Mouse (Mus musculus): ENCODE measurements around the gene Cfap300.

Gene Cfap300

DNA sequence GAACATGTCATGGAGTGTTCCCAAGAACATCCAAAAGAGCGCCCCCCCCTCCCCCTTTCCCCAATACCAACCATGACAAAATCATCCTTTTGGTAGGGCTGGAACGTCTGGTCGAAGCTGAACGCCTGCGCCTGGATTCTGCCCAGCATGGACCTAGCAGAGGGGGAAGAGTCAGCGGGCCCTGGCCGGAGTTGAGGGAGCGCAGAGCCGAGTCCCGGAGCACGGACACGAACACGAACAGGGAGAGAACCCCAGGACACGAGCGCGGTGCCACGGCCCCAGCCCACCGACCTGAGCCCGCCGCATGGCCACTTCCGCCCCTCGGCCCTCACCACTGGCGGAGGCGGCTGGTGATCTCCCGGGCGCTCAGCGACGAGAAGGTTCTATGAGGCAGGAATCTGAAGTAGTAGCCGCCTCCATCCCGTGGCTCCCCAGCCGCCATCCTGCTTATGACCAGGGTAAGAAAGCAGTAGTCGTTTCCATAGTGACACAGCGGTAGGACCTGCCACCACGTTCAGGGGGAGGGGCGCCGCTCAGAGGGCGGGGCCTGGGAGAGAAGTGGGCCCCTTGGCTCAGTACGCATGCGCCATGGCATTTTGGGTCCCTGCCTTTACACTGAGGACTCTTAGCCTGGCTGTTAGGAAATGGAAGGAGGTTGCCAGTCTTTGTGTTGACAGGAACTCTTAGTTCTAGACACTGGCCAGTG, at the start of gene Cfap300:
Gene Cfap300, minus strand, starts transcription at position 486 of the 706 bp plus-strand sequence.
- DNase-seq (ENCODE audit: low spot score) = peak; percentile 97

DNA sequence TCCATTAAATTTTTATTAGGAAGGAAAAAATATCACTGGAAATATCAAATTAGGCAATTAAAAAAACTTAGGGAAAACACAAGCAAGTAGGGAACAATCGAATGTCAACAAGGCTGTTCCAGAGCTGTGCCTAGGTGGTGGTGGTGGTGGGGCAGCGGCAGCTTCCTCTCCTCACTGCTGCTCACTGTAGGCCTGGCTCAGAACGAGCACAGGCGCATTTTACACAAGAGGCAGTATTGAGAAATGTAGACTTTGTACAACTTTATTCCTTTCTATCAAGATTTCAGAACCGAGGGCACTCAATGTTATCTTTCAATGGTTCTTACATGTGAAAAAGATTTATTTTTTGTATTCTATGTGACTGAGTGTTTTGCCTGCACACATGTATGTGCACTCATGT, 36.3 kb upstream of the Cfap300 start:
- DNase-seq (ENCODE audit: low spot score) = no peak

DNA sequence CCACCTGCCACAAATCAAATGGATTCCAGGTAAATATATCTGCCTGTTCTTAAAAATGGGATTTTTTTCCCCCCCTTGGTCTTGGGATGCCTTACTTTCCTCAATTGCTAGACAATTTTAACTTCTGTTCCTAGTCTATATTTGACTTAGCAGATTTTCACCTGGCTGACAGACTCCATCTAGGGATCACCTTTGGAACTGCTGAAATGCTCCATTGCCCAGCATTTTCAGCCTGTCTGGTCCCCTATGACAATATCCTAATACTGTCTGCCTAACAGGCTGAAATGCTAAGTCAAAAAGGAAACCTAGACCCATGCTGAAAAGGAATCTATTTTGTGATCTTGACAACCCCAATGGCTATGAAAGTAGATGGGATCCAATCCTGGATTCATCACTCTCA, 31.7 kb upstream of the Cfap300 start:
- DNase-seq (ENCODE audit: low spot score) = no peak

DNA sequence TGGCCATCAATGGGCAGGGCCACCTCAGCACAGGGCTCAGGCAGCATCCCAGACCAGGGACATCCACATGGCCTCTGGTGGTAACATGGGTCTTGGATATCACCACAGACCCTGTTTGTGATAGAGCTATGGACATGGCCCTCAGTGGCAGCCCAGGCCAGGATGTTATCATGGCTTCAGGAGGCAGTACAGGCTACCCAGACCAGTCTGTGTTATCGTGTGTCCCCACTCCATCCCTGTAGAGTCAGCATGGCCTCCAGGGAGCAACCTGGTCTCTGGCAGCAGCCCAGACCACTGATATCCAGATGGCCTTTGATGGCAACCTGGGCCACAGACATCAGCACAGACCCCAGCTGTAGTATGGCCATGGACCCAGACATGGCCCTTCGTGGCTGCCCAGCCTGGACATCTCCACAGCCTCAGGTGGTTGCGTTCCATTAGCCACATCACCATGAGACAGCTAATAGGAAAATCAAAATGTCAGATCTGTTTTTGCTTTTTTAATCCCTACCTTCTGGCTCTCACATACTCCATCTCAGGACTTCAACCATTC, 30.7 kb upstream of the Cfap300 start:
- no peak for DNase-seq (ENCODE audit: low spot score)

DNA sequence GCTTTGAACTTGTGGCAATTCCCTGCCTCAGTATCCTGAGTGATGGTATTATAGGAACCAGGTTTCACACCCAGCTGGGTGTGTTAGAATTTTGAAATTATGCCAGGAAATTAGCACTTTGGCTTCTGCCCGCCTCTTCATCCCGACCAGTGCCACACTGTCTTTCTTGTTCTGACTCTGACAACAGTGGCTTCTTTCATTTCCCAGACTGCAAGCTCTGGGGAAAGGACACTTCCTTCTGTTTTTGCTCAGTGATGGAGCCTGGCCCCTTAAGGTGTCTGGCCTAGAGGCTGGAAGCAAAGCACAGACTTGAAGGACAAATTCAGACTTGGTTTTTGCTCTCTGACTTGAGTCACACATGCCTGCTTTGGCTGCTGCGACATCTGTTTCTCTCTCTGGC, 17.0 kb upstream of the Cfap300 start:
- no peak for DNase-seq (ENCODE audit: low spot score)

DNA sequence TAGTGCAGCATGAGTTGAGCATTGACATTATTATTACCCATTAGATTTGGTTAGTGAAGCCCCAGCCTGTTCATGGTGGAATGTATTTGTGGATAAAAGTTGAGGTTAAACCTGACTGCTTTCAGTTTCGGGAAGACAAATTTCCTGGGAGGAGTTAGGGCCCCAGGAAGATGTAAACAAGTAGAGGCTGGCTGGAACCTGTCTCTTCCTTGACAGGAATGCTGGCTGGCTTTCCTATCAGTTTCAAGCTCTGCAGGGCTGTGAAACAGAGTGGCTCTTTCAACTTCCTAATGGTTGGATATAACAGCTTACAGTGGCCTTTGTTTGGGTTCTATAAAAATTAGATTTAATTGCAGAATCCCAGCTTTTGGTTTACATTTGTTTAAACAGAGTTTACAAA, 12.2 kb upstream of the Cfap300 start:
- no peak for DNase-seq (ENCODE audit: low spot score)

DNA sequence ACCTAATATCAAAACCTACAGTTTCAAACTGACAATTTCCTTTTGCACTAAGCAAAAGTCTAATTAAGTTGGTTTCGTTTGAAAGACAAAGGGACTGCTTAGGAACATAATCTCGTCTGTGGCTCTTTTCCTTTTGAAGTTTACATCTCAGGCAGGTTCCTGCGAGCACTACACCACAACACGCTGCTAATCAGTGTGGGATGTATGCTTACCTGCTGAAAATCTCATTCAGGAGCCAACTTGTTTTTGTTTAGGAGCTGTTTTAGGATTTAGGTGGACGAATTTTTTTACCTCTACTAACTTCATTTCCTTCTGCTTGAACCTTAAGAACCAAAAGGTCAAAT, 393 bp upstream of the Cfap300 start:
- no peak for DNase-seq (ENCODE audit: low spot score)

DNA sequence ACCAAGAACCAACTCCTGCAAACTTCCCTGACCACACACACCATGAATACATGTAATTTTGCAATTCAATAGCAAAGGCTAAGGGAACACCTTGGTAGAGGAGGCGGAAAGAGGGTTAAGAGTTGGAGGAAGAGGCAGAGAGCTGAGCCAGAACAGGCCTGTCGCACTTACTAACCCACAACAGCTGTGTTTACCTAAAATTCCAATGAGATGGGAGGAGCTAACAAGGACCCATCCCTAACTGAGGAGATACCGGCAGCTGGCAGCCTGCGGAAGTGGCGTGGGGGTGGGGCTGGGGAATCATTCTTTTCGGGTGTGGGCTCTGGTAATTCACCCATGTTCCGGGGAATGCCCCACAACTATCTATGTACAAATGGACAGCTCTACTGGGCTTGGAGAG, 7.1 kb downstream of the Cfap300 start:
- DNase-seq (ENCODE audit: low spot score) = no peak

DNA sequence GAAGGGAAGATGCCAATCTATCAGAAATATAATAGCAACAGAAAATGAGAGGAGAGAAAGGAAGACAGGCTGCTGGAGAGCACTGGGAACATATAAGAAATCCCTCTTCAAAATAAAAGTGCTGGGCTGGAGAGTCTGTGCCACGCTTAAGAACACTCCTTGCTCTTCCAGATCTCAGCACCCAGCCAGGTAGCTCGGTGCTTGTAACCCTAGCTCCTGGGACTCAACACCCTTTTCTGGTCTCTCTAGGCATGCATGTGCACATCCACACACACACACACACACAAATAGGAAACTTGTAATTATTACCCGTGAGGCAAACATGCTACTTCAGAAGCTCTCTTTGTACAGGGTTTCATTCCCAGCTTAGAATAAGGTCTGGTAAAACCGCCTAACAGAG, 7.5 kb downstream of the Cfap300 start:
- no peak for DNase-seq (ENCODE audit: low spot score)

DNA sequence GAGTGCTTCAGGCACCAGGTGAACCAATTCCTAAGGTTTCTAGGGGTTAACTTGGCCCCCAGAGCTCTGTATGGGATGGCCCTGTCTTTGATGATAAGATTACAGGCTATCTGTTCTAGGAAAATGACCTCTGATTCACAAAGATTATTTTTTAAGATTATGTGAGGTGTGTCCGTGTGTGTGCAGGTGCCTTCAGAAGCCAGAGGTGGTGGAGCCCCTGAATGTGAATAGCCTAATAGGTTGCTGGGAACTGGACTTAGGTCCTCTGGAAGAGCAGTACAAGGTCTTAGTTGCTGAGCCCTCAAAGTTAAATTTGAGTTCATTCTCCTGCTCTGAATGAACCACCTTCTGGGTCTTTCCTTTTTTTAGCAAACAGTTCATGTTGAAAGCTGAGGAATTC, 8.5 kb downstream of the Cfap300 start:
- DNase-seq (ENCODE audit: low spot score) = no peak

DNA sequence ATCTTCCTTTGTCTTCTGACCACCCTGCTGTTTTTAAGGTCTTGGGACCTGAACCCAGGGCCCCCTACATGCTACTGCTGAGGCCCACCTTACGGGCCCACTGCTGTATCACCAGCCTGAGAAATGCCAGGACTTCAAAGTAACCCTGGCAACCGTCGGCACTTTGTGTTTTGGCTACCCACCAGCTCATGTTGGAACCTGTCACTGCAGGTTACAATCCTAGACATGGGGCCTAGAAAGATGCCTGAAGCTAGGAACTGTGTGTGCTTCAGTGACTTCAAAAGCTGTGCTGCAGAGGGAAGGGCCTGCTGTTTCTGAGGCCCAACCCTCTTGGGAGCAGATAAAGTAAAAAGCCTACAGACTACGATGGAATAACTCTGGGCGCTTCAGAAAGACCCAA, 9.8 kb downstream of the Cfap300 start:
- no peak for DNase-seq (ENCODE audit: low spot score)

DNA sequence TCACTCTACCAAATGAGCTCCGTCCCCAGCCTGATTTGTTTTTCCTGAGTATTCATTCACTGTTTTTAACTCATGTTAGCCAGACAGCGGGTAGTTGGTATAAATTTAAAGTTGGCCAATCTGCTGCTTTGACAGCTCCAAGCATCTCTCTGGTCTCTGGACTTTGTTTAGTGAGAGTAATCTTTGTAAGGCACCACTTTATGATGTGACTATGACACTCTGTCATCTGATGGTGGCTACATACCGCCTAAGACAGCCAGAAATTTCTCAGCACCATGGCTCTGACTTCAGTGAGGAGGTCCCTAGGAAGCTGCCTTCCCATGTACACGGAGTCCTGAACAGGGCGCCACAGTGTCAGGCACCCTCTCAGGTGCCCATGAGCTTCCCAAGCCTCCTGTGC, 24.0 kb downstream of the Cfap300 start:
- DNase-seq (ENCODE audit: low spot score) = no peak

DNA sequence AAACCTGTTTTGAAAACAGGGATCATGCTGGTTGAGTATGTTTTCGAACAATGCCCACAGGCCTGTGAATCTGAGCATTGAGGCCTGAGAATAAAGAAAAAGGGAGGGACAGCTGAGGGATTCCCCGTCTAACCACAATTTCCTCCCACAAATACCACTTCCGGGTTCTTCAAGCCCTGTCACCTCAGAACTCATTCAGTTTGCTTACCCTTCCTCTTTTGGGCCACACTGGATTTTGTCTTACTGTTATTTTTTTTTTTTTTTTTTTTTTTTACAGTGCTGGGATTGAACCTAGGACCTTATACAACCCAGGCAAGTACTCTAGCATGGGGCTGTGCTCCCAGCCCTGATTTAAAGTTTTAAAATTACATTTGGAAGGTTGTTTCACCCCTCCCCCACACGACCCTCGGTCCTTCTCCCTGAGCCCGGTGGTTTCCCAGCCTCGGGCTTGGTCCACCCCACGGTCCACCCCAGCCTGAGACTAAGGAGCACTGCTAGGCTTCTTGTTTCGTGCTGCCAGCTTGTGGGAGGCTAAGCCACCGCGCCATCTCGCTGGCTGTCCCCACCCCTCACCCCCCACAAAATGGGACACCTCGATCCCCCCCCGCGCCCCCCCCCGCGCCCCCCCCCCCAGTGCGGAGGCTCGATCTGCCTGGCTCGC, 25.2 kb downstream of the Cfap300 start:
- peak; percentile 12 for DNase-seq (ENCODE audit: low spot score)

DNA sequence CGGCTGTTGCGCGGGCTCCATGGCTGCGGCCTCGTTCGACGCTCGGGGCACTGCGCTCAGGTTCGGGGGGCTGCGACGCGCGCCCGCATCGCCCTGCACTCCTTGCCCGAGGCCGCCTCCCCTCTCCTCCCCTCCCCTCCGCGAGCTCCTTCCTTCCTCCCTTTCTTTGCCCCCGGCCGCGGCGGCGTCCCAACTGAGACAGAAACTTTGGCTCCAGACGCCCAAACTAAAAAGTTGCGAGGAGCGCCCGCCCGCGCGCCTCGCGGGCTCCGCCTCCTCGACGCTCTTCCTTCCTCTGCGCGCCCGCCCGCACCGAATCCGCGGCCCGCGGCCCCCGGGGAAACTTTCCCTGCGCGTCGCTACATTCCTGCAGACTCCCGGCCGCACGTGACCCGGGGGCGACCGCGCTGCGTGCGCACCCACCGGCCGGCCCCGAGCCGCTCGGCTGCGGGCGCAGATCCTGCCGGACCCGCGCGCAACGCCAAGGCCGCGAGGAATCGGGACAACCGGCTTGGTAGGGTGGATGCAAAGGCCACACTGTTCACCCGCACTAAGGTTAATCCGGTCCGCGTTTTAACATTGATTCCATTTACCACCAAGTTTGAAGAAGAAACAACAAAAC, 38.1 kb downstream of the Cfap300 start, which contains the start of gene Yap1:
Gene Yap1, minus strand, starts transcription at position 227 of the 622 bp plus-strand sequence.
- DNase-seq (ENCODE audit: low spot score) = peak; percentile 93

DNA sequence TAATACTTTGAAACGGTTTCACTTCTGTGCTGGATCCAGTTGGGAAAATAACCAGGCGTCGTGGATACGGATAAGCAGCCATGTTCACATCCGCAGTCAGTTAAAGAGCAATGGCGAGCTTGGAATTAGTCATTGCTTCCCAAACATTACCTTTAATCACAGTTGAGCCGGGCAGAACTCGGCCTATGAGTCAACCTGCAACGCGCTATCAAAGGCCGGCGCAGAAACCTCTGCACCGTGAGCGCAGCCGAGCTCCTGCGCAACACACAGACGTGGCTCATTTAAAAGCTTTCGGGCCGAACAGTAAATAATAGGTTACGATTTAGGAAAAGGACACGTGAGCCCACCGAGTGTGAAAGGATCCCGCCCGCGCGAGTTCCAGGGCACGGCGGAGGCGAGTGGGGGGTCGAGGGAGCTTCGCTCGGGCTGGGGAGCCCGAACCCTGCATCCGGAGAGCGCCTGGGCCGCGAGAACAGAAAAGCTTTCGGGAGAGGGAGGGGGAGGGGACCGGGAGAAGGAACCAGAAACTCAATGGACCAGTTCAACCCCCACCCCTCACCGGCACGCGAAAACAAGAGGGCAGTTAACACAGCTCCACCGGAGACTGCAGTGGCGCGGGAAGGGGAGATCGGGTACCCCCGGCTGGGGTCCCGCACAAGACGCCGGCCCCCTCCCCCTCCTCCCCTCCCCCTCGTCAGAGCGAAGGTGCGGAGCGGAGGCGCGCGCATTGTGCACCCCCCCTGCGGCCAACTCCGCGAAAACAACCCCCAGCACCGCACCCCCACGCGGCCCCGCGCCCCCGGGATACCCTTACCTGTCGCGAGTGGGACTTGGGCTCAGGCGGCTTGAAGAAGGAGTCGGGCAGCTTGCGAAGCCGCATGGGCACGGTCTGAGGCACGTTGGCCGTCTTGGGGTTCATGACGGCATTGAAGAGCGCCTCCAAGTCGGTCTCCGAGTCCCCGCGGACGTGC, 39.0 kb downstream of the Cfap300 start:
- peak; percentile 73 for DNase-seq (ENCODE audit: low spot score)

DNA sequence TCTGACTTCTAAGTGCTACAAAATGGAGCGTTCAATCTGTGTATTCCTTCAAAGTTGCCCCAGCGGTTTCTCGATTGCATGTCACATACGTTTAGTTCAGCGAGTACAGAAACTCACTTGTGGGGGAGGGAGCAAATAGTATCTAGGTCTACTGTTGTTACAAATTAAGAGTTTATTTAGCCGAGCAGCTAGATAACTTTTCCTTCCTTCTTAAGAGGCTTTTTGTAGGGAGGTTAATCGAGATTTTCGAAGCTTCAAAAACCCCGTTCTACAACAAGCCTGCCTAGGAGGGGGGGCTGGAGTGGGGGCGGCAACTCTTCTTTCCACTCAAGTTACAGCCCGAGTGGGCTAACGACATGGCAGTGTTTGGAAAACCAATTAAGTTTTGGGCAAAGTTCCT, 39.8 kb downstream of the Cfap300 start:
- no peak for DNase-seq (ENCODE audit: low spot score)

DNA sequence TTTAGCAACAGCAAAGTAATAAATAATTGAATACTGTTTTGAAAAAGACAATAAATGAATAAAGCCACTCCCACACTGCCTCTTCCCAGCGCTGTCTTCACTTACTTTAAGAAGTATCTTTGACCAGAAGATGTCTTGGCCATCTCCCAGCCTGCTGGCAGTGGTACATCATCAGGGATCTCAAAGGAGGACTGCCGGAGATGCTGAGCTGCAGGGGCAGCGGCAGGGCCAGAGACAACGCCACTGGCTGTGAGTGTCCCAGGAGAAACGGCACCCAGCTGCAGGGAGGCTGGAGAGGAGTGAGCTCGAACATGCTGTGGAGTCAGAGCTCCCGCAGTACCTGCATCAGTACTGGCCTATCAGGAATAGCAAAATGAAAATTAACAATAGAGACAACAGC, 41.3 kb downstream of the Cfap300 start:
- DNase-seq (ENCODE audit: low spot score) = no peak

DNA sequence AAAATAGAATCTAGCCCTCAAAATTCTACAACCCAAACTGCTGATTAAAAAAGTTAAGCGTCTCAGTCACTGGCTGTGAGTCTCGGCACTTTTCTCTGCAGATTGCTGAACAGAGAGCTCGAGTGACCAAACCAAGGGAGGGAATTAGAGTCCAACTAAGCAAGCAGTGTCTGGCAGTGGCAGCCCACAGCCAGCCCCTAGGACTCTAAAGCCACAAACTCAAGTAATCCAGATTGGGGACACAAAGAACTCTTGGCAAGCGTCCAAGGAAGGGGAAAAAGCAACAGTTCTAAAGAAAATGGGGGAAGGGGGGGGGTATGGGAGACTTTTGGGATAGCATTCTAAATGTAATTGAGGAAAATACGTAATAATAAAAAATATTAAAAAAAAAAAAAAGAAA, 48.3 kb downstream of the Cfap300 start:
- no peak for DNase-seq (ENCODE audit: low spot score)

DNA sequence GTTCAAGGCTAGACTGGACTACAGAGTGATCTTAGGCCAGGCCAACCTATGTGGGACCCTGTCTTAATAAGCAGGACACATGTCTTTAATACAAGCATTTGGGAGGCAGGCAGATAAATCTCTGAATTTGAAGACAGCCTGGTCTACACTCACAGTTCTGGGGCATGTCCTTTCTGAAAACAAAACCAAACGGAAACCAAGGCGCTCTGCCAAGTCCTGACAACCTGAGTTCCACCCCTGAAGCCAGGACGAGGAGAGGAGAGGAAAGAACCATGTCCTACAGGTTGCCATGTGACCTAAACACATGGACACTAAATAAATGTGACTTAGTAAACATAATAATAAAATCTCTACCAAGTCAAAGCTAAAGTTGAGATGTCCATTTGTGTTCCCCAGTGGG, 50.0 kb downstream of the Cfap300 start:
- DNase-seq (ENCODE audit: low spot score) = no peak

DNA sequence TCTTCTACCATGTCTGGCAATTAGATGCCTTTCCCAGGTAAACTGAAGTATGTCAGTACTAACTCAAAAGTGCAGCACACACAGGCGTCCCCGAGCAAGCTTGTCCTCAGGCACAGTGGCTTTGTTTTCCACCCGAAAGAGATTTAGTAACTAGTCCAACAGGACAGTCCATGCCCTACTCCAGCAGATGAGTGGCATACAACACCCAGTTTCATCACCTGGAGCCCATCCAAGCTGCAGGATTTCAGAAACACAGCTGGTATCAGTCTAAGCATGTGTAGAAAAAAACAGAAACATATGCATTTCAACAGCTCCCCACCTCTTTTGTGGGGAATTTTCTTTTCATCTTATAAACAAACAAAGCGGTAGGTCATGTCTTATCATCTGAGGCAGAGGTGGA, 51.7 kb downstream of the Cfap300 start:
- no peak for DNase-seq (ENCODE audit: low spot score)

DNA sequence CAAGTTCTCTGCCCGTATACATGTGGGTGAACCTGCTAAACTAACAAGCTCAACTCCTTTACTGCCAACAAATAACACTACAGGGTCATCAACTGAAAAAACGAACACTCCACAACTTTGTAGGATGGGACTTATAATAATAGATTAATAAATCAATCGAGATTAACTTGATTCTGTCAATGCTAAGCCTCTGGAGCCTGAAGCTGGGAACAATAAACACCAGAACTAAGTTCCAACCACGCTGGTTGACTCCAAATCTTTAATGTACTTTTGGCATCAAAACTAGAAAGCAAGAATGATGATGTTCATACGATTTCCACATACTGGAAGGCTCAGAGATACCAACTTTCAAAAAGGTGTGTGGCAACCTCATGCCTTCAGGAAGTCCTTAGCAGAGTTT, 55.5 kb downstream of the Cfap300 start:
- DNase-seq (ENCODE audit: low spot score) = no peak

DNA sequence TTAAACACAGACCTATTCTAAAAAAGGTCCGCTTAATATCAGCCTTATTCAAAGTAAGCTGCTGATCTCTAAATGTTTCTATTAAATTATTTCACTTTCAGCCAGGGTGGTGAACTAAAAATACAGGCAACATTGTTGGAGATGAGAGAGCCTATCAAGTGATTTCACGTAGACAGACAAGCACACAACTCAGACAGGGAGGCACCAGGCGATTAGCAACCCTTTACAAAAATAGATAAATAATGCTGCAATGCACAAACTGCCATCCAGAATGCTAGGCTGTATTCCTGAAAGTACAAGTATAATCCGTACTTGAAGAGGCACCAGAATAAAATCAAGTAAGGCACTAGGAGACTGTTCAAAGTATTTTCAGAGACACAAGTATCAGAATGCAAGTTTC, 58.3 kb downstream of the Cfap300 start:
- DNase-seq (ENCODE audit: low spot score) = no peak
